Mouse (Mus musculus) ES-Bruce4 (cell line): ENCODE results near the gene Olfr710. TPM values are rescaled to one million over a fixed set of nuclear protein-coding genes. Genes with fewer than 3 reads are reported as not detected.
"Not testable (repeated sequence)": the region's sequence is repeated elsewhere in the genome, so short reads cannot be mapped to it uniquely, and the experiment has no call there.

Source experiments
- H3K27ac ChIP-seq: 2 replicates; pipeline ENCODE4 v1.5.1; 2012; ENCODE audit warnings: low read length, inconsistent platforms; ENCODE audit not compliant: insufficient read depth
- H3K27me3 ChIP-seq: 2 replicates; pipeline ENCODE4 v1.6.1; 2012; ENCODE audit warnings: mild to moderate bottlenecking, low read length, inconsistent platforms; ENCODE audit not compliant: control insufficient read depth, poor library complexity, insufficient read depth, severe bottlenecking
- H3K36me3 ChIP-seq: 2 replicates; pipeline ENCODE4 v1.6.1; 2012; ENCODE audit warnings: inconsistent platforms, mild to moderate bottlenecking, low read length, moderate library complexity; ENCODE audit not compliant: control insufficient read depth, poor library complexity, insufficient read depth, severe bottlenecking
- H3K4me1 ChIP-seq: one replicate; pipeline ENCODE4 v1.8.1; 2011; ENCODE audit warnings: low read length; ENCODE audit not compliant: control insufficient read depth, insufficient read depth
- H3K4me3 ChIP-seq: 2 replicates; pipeline ENCODE4 v1.5.1; 2011; ENCODE audit warnings: low read depth, mild to moderate bottlenecking, low read length
- H3K9ac ChIP-seq: 2 replicates; pipeline ENCODE4 v1.6.1; 2012; ENCODE audit warnings: low read depth, mild to moderate bottlenecking, inconsistent platforms; ENCODE audit not compliant: poor library complexity, severe bottlenecking
- H3K9me3 ChIP-seq: replicated peaks from 2 replicates; pipeline ENCODE4 v1.6.1; 2012; ENCODE audit warnings: mild to moderate bottlenecking, low read length, inconsistent platforms; ENCODE audit not compliant: control insufficient read depth, poor library complexity, insufficient read depth, severe bottlenecking
- CTCF ChIP-seq: IDR thresholded peaks from one replicate; pipeline ENCODE4 v1.8.1; 2011; ENCODE audit warnings: low read depth, low read length
- EP300 ChIP-seq: IDR thresholded peaks from 2 replicates; pipeline ENCODE4 v1.6.1; 2011; ENCODE audit warnings: low read depth, low read length; ENCODE audit not compliant: insufficient read depth
- POLR2A ChIP-seq: IDR thresholded peaks from one replicate; pipeline ENCODE4 v1.8.1; 2011; ENCODE audit warnings: low read length; ENCODE audit not compliant: insufficient read depth
- polyA plus RNA-seq: library from polyadenylated mRNA; stranded (reverse); fragments of >200 nt; gene quantifications from 2 replicates; pipeline ENCODE4 v1.2.4, GENCODE M21; 2011; ENCODE audit warnings: low read depth; ENCODE audit not compliant: missing spikeins, insufficient read depth, insufficient read length

The Olfr710 gene
- not detected in 2 replicates for polyA plus RNA-seq

DNA sequence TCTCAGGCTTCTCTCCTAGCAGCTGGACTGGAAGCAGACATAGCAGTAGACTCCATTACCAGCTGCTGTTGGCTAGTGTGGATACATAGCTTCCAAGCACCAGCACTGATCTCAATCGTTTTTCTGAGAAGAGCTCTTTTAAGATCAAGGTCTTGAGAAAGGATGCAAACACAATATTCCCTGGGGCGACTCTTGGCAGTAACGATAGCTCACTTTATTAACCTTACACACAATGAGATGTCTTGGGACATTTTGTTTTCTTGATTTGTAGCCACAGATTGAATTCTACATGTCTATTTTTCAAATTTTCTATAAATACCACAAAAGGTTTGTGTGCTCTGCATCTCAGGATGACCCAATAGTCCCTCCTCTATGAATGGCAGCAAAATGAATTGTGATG is at the start of gene Olfr710:
TSS of gene Olfr710 (minus strand) at position 101 of the 400 bp plus-strand sequence.
- Histone ChIP-seq H3K36me3 (no peaks in the 10 kb centered on the region), H3K9ac (no peak within 1 kb of the TSS), H3K9me3 (no peaks in the 10 kb centered on the region), H3K4me1 (no peaks in the 10 kb centered on the region), H3K4me3 (no peak within 1 kb of the TSS), H3K27me3 (no peaks in the 10 kb centered on the region), H3K27ac (no peak within 1 kb of the TSS)
- no peak for TF ChIP-seq CTCF
- no peak for TF ChIP-seq EP300
- no peak for TF ChIP-seq POLR2A

DNA sequence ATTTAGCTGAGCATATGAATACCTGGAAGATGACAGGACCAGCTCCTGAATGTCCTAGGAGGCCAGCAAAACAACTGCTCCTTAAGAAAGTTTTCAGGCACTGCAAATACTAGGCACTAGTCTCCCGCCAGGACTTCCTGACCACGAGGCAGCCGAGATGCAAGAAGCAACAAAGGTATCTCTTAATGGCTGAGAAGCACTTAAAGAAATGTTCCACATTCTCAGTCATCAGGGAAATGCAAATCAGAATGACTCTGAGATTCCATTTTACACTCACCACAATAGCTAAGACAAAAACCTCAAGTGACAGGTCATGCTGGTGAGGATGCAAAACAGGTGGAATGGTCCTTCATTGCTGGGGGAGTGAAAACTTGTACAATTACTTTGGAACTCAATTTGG is 37.1 kb upstream of the Olfr710 start:
- Histone ChIP-seq H3K4me1 (no peaks in the 10 kb centered on the region), H3K36me3 (no peaks in the 10 kb centered on the region), H3K27me3 (no peaks in the 10 kb centered on the region), H3K9me3 (no peaks in the 10 kb centered on the region), H3K9ac (peak overlapping the region; percentile 58; the same call in 1 of the 2 replicates), H3K4me3 (peak overlapping the region; percentile 42), H3K27ac (no peak overlapping the region)
- no peak for TF ChIP-seq CTCF
- no peak for TF ChIP-seq POLR2A
- no peak for TF ChIP-seq EP300

DNA sequence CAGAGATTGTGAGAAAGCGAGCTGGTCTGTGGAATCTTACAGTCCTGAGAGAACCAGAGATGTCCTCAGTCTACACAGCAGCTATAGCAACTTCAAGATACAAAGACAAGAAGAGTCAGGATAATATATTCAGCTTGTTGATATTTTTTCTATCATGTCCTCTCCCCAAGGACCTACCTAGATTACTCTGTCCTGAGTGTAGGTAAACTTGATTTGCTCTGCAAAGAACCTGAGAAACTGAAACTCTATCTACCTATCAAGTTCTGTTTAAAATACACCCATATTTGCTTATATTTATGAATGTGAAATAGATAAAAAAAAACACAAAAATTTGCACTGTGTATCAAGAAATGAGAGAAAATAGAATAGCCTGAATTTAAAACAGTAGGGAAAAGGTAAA is 27.2 kb upstream of the Olfr710 start, which contains the start of gene Olfr711:
TSS of gene Olfr711 (minus strand) at position 101 of the 400 bp plus-strand sequence.
- no peaks in the 10 kb centered on the region for H3K9me3 ChIP-seq
- H3K4me3 ChIP-seq: no peak within 1 kb of the TSS
- H3K27ac ChIP-seq: no peak within 1 kb of the TSS
- no peak for TF ChIP-seq POLR2A
- H3K9ac ChIP-seq: no peak within 1 kb of the TSS
- H3K27me3 ChIP-seq: no peaks in the 10 kb centered on the region
- H3K36me3 ChIP-seq: no peaks in the 10 kb centered on the region
- H3K4me1 ChIP-seq: no peaks in the 10 kb centered on the region

DNA sequence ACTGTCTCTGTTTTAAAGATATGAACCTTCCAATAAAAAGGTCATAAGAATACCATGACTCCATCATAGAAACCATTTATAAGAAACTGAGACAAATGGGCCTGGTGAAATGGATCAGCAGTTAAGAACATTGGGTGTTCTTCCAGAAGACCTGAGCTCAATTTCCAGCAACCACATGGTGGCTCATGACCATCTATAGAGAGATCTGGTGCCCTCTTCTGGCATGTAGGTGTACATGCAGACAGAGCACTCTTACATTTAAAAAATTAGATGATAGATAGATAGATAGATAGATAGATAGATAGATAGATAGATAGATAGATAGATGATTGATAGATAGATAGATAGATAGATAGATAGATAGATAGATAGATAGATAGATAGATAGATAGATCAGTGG is 19.4 kb upstream of the Olfr710 start:
- not testable (repeated sequence) for H3K27me3 ChIP-seq, H3K9ac ChIP-seq, H3K4me3 ChIP-seq, H3K9me3 ChIP-seq, H3K36me3 ChIP-seq, H3K27ac ChIP-seq, H3K4me1 ChIP-seq
- peak; percentile 1 for TF ChIP-seq CTCF

DNA sequence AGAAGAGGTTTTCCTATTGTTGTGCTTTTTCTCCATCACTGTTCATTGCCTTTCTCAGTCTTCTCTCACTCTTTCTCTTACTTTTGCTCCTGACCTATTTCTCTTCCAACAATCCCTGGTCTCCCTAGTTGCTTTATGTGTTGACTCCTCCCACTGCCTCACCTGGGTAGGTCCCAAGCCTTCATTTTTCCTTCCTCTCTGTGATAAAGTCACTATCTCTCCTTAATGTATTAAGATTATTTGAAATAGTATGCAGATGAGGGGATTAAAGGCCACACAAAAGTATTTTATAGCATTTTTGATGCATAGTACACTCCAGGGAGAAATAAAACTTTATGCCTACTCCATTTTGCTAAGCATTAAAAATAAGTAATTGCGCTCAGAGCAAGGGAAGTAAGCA is 15.7 kb upstream of the Olfr710 start, which contains the start of gene Olfr6:
TSS of gene Olfr6 (minus strand) at position 101 of the 400 bp plus-strand sequence.
- no peaks in the 10 kb centered on the region for H3K4me1 ChIP-seq
- no peaks in the 10 kb centered on the region for H3K27me3 ChIP-seq
- no peak within 1 kb of the TSS for H3K4me3 ChIP-seq
- no peaks in the 10 kb centered on the region for H3K36me3 ChIP-seq
- no peak within 1 kb of the TSS for H3K9ac ChIP-seq
- TF ChIP-seq EP300 (no peak), POLR2A (no peak), CTCF (no peak)
- H3K27ac ChIP-seq: no peak within 1 kb of the TSS
- no peaks in the 10 kb centered on the region for H3K9me3 ChIP-seq

DNA sequence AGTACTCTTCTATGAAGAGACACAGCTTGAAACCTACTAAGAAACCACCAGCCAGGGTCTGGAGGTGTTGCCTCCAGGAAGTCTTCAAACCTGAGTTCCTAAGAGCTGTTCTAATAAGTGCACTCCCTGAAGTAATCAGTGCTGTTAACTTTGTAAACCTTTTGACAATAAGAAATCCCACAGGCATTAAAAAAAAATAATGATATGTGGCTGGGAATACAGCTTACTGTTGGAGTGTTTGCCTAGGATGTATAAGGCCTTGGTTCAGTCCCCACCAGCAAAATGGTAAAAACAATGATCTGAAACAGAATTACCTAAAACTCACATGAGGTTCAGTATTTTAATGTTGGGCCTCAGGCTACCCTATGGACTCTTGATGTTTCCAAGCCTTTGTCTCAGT is 16.0 kb downstream of the Olfr710 start, which contains the start of gene Olfr709-ps1:
TSS of gene Olfr709-ps1 (minus strand) at position 101 of the 400 bp plus-strand sequence.
- no peaks in the 10 kb centered on the region for H3K4me1 ChIP-seq
- H3K4me3 ChIP-seq: no peak within 1 kb of the TSS
- TF ChIP-seq CTCF (no peak), POLR2A (no peak), EP300 (no peak)
- no peak within 1 kb of the TSS for H3K9ac ChIP-seq
- no peaks in the 10 kb centered on the region for H3K9me3 ChIP-seq
- no peaks in the 10 kb centered on the region for H3K36me3 ChIP-seq
- H3K27ac ChIP-seq: no peak within 1 kb of the TSS
- H3K27me3 ChIP-seq: no peaks in the 10 kb centered on the region

DNA sequence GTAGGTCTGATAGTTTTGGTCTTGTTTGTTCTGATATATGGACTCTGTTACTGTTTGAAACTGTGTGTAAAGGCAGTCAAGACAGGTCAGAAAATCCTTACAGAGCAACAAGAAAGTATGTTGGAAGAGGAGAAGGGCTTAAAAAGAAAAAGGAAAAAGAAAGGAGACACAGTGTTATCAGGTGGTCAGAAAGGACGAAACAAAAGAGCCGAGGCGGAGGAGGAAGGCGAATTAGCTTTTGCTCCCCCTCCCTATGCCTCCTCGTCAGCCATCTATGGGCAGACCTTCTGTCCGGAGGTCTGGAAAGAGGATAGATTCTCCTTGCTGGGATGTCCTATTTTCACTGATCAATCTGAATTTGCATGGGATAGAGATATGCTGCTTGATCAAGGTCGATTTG is 27.2 kb downstream of the Olfr710 start:
- not testable (repeated sequence) for H3K36me3 ChIP-seq, H3K27ac ChIP-seq, H3K27me3 ChIP-seq, H3K9ac ChIP-seq, H3K4me1 ChIP-seq, H3K4me3 ChIP-seq, H3K9me3 ChIP-seq
